Mouse (Mus musculus): ENCODE data around the gene Gatad2b.

- no peak for TF ChIP-seq POLR2A (IDR thresholded peaks at IDR 0.05; ENCODE audit: extremely low read depth, insufficient read depth, low read length)
- TF ChIP-seq CTCF (IDR thresholded peaks at IDR 0.05; ENCODE audit: low read depth, low read length), result no peak
Observed at GRCm38 (mm10) chr3:90294651-90295050, 1.7 kb downstream of the Gatad2b start.
